Mouse (Mus musculus) small intestine, adult 10 weeks (tissue): ENCODE data around the gene Pdpk1. TPM values are rescaled to one million over a fixed set of nuclear protein-coding genes. Genes with fewer than 3 reads are reported as not detected.

Experiments
- polyA plus RNA-seq: library from polyadenylated mRNA; stranded (reverse); fragments of 350-450 nt; fragmentation: Illumina TruSeq; extraction: RNeasy Lipid Tissue Mini Kit (QIAGEN cat#74804); gene quantifications from one replicate; pipeline ENCODE4 v1.2.3, GENCODE M21; 2014; ENCODE audit warnings: low replicate concordance

The Pdpk1 gene
- 35.3 TPM for polyA plus RNA-seq

GRCm38 (mm10) chr17:24150824-24151223 is at the start of gene Pdpk1:
TSS of gene Pdpk1 (minus strand) at chr17:24150924.

DNA sequence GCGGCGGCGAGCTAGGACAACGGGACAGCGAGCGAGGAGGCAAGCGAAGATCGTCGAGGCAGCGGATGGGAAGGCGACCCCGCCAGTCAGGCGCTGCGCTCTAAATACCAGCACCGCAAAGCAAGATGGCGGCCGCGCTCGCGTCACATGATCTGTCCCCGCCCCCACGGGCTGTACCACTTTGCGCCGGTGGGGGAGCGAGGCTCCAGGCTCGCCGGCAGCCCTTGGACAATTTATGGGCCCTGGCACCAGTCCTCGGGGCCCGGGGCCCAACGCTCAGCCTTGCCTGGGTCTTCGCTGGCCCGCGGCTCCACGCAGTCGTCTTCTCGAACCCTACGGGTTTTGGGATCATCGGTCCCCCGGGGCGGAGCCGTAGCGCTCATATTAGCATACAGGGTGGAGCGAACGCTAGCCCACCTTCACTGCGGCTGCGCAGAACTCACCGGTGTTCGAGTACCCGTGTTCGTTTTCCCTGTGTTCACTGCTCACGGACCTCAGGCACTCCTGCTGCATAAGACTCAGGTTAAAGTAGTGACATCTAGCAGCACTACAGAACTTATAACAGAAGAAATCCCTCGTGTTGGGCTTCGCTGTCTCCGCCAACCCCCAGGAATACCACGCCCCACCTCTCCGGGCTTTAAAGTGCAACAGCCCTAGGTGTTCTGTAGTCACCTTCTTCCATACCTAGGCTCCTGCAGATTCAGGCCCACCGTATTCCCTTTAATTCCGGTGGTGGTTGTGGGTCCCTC is 18.8 kb upstream of the Pdpk1 start, which contains the start of gene Atp6v0c:
Gene Atp6v0c (minus strand): TSS at position 386 of the 749 bp plus-strand sequence.

GRCm38 (mm10) chr17:24163176-24163962 is 12.6 kb upstream of the Pdpk1 start, which contains the start of gene Amdhd2:
TSS of gene Amdhd2 (minus strand) at chr17:24163766.

GRCm38 (mm10) chr17:24072919-24073696 is 77.6 kb downstream of the Pdpk1 start, which contains the start of gene Kctd5:
TSS of gene Kctd5 (minus strand) at chr17:24073485.

GRCm38 (mm10) chr17:24037844-24038243 is 112.9 kb downstream of the Pdpk1 start, which contains the start of gene Prss27:
TSS of gene Prss27 (plus strand) at chr17:24038144.

Other genes starting within 250 kb of the Pdpk1 start
- gene Dcpp3, start 233.5 kb downstream of the Pdpk1 start, polyA plus RNA-seq: not detected
- not detected for gene Sbp, start 209.3 kb downstream of the Pdpk1 start, polyA plus RNA-seq
- not detected for gene Sbpl, start 195.7 kb downstream of the Pdpk1 start, polyA plus RNA-seq
- 4.3 TPM for gene Prss30, start 170.4 kb downstream of the Pdpk1 start, polyA plus RNA-seq
- not detected for gene Prss22, start 152.8 kb downstream of the Pdpk1 start, polyA plus RNA-seq
- gene Prss27, start 112.8 kb downstream of the Pdpk1 start, polyA plus RNA-seq: not detected
- 107 TPM for gene Kctd5, start 77.4 kb downstream of the Pdpk1 start, polyA plus RNA-seq
- 0.74 TPM for gene Amdhd2, start 12.8 kb upstream of the Pdpk1 start, polyA plus RNA-seq
- 38.1 TPM for gene Atp6v0c, start 18.8 kb upstream of the Pdpk1 start, polyA plus RNA-seq
- 34.6 TPM for gene Tbc1d24, start 54.6 kb upstream of the Pdpk1 start, polyA plus RNA-seq
- gene Ntn3, start 58.6 kb upstream of the Pdpk1 start, polyA plus RNA-seq: not detected
- 2.5 TPM for gene Tedc2, start 69.9 kb upstream of the Pdpk1 start, polyA plus RNA-seq
- 1.9 TPM for gene Ccnf, start 100.6 kb upstream of the Pdpk1 start, polyA plus RNA-seq
- gene Abca17, start 200.1 kb upstream of the Pdpk1 start, polyA plus RNA-seq: not detected
- 1.4 TPM for gene Abca3, start 201.0 kb upstream of the Pdpk1 start, polyA plus RNA-seq